Mouse (Mus musculus) embryonic facial prominence, embryonic 13.5 days (tissue): ENCODE measurements around the gene Npc2. TPM values are rescaled to one million over a fixed set of nuclear protein-coding genes. Genes with fewer than 3 reads are reported as not detected.

Experiments
- ATAC-seq: fragments of 200-750 bp; cut with Nextera tagmentation; 2 replicates; pipeline ENCODE4 v1.8.0; 2017; ENCODE audit warnings: low read depth; ENCODE audit not compliant: insufficient number of reproducible peaks, insufficient read depth, low FRiP score, low TSS enrichment
- H3K27ac ChIP-seq: fragments of 300-500 bp; sonication (generic); 2 replicates; pipeline ENCODE4 v1.5.1; 2015; ENCODE audit warnings: moderate library complexity, mild to moderate bottlenecking, inconsistent platforms
- H3K27me3 ChIP-seq: fragments of 300-500 bp; sonication (generic); 2 replicates; pipeline ENCODE4 v1.6.1; 2015; ENCODE audit warnings: mild to moderate bottlenecking, inconsistent platforms
- H3K36me3 ChIP-seq: fragments of 300-500 bp; sonication (generic); 2 replicates; pipeline ENCODE4 v1.6.1; 2015; ENCODE audit warnings: mild to moderate bottlenecking, inconsistent platforms
- H3K4me1 ChIP-seq: fragments of 300-500 bp; sonication (generic); 2 replicates; pipeline ENCODE4 v1.6.1; 2015; ENCODE audit warnings: inconsistent platforms
- H3K4me2 ChIP-seq: fragments of 300-500 bp; sonication (generic); 2 replicates; pipeline ENCODE4 v1.6.1; 2015; ENCODE audit warnings: moderate library complexity, mild to moderate bottlenecking, inconsistent platforms
- H3K4me3 ChIP-seq: fragments of 300-500 bp; sonication (generic); 2 replicates; pipeline ENCODE4 v1.5.1; 2015; ENCODE audit warnings: mild to moderate bottlenecking, inconsistent platforms
- H3K9ac ChIP-seq: fragments of 300-500 bp; sonication (generic); 2 replicates; pipeline ENCODE4 v1.6.1; 2015; ENCODE audit warnings: mild to moderate bottlenecking, inconsistent platforms
- H3K9me3 ChIP-seq: fragments of 300-500 bp; sonication (generic); 2 replicates; pipeline ENCODE4 v1.6.1; 2016; ENCODE audit warnings: inconsistent platforms
- WGBS: fragments of 180-500 bp; shearing (Covaris S2); methylation state at CpG from one replicate; pipeline ENCODE4 v1.1.7; 2015; ENCODE audit warnings: mixed read lengths; 5-methylcytosine and 5-hydroxymethylcytosine counted together
- polyA plus RNA-seq: library from polyadenylated mRNA; unstranded; fragments of >200 nt; fragmentation: Nextera tagmentation; extraction: Ambion mirVana; gene quantifications from 2 replicates; pipeline ENCODE4 v1.2.1, GENCODE M21; 2015

Gene Npc2
- polyA plus RNA-seq: 78.2 and 79.1 TPM in 2 replicates

- ATAC-seq: peak; percentile 98
- H3K27me3 ChIP-seq: no peaks in the 10 kb centered on the region
- H3K27ac ChIP-seq: peak within 1 kb of the TSS; percentile 96
- peak within 1 kb of the TSS; percentile 85 for H3K9ac ChIP-seq
- no peaks in the 10 kb centered on the region for H3K9me3 ChIP-seq
- H3K4me1 ChIP-seq: peaks cover 29% of the 10 kb centered on the region
- under 1% methylated on average over 50 of the region's 50 CpGs for WGBS
- peaks cover 10% of the 10 kb centered on the region for H3K36me3 ChIP-seq
- peak within 1 kb of the TSS; percentile 83 for H3K4me2 ChIP-seq
- H3K4me3 ChIP-seq: peak within 1 kb of the TSS; percentile 78
Observed at GRCm38 (mm10) chr12:84772726-84773441, at the start of gene Npc2, which contains the start of gene Isca2. Gene Npc2, minus strand, starts transcription at chr12:84773152. Gene Isca2, plus strand, starts transcription at chr12:84773251.

- H3K27me3 ChIP-seq: no peaks in the 10 kb centered on the region
- 85% methylated on average over 13 of the region's 13 CpGs for WGBS
- no peak overlapping the region for H3K4me2 ChIP-seq
- H3K36me3 ChIP-seq: no peaks in the 10 kb centered on the region
- peaks cover 12% of the 10 kb centered on the region for H3K4me1 ChIP-seq
- no peak for ATAC-seq
- no peak overlapping the region for H3K4me3 ChIP-seq
- no peak overlapping the region for H3K27ac ChIP-seq
- H3K9me3 ChIP-seq: no peaks in the 10 kb centered on the region
- H3K9ac ChIP-seq: no peak overlapping the region
Observed at GRCm38 (mm10) chr12:84819236-84820168, 46.5 kb upstream of the Npc2 start.

GRCm38 (mm10) chr12:84818496-84818895 is 45.5 kb upstream of the Npc2 start:
- ATAC-seq: no peak
- Histone ChIP-seq H3K4me2 (no peak overlapping the region), H3K9me3 (no peaks in the 10 kb centered on the region), H3K9ac (no peak overlapping the region), H3K36me3 (no peaks in the 10 kb centered on the region), H3K27me3 (no peaks in the 10 kb centered on the region), H3K27ac (no peak overlapping the region), H3K4me1 (peaks cover 4% of the 10 kb centered on the region; the same call in 1 of the 2 replicates), H3K4me3 (no peak overlapping the region)
- 64% methylated on average over 4 of the region's 4 CpGs for WGBS

GRCm38 (mm10) chr12:84814663-84815325 is 41.8 kb upstream of the Npc2 start:
- ATAC-seq: no peak
- H3K36me3 ChIP-seq: no peaks in the 10 kb centered on the region
- no peak overlapping the region for H3K9ac ChIP-seq
- no peak overlapping the region for H3K4me2 ChIP-seq
- no peaks in the 10 kb centered on the region for H3K27me3 ChIP-seq
- WGBS: 79% methylated on average over 3 of the region's 3 CpGs
- no peak overlapping the region for H3K4me3 ChIP-seq
- no peaks in the 10 kb centered on the region for H3K9me3 ChIP-seq
- H3K4me1 ChIP-seq: no peaks in the 10 kb centered on the region
- H3K27ac ChIP-seq: no peak overlapping the region

GRCm38 (mm10) chr12:84813773-84814172 is 40.8 kb upstream of the Npc2 start:
- Histone ChIP-seq H3K36me3 (no peaks in the 10 kb centered on the region), H3K9ac (no peak overlapping the region), H3K4me3 (no peak overlapping the region), H3K4me2 (no peak overlapping the region), H3K27me3 (no peaks in the 10 kb centered on the region), H3K4me1 (no peaks in the 10 kb centered on the region), H3K9me3 (no peaks in the 10 kb centered on the region), H3K27ac (no peak overlapping the region)
- ATAC-seq: no peak
- WGBS: 38% methylated on average over 7 of the region's 7 CpGs

GRCm38 (mm10) chr12:84812004-84812403 is 39.1 kb upstream of the Npc2 start:
- Histone ChIP-seq H3K27me3 (no peaks in the 10 kb centered on the region), H3K4me2 (no peak overlapping the region), H3K9me3 (no peaks in the 10 kb centered on the region), H3K9ac (no peak overlapping the region), H3K4me3 (no peak overlapping the region), H3K4me1 (peaks cover 4% of the 10 kb centered on the region; the same call in 1 of the 2 replicates), H3K27ac (no peak overlapping the region), H3K36me3 (no peaks in the 10 kb centered on the region)
- no peak for ATAC-seq
- 62% methylated on average over 3 of the region's 3 CpGs for WGBS

- H3K9me3 ChIP-seq: no peaks in the 10 kb centered on the region
- no peak overlapping the region for H3K4me3 ChIP-seq
- no peak overlapping the region for H3K27ac ChIP-seq
- H3K36me3 ChIP-seq: no peaks in the 10 kb centered on the region
- peaks cover 9% of the 10 kb centered on the region for H3K4me1 ChIP-seq
- no peak overlapping the region for H3K9ac ChIP-seq
- ATAC-seq: no peak
- H3K27me3 ChIP-seq: no peaks in the 10 kb centered on the region
- 58% methylated on average over 4 of the region's 4 CpGs for WGBS
- H3K4me2 ChIP-seq: no peak overlapping the region
Observed at GRCm38 (mm10) chr12:84811510-84811909, 38.6 kb upstream of the Npc2 start.

GRCm38 (mm10) chr12:84810810-84811209 is 37.9 kb upstream of the Npc2 start:
- Histone ChIP-seq H3K36me3 (no peaks in the 10 kb centered on the region), H3K9ac (no peak overlapping the region), H3K4me3 (no peak overlapping the region), H3K4me2 (no peak overlapping the region), H3K27me3 (no peaks in the 10 kb centered on the region), H3K4me1 (peaks cover 16% of the 10 kb centered on the region), H3K9me3 (no peaks in the 10 kb centered on the region), H3K27ac (no peak overlapping the region)
- 64% methylated on average over 1 of the region's 1 CpGs for WGBS
- no peak for ATAC-seq

- peaks cover 25% of the 10 kb centered on the region for H3K4me1 ChIP-seq
- no peaks in the 10 kb centered on the region for H3K27me3 ChIP-seq
- H3K27ac ChIP-seq: no peak overlapping the region
- WGBS: 70% methylated on average over 6 of the region's 6 CpGs
- H3K4me3 ChIP-seq: no peak overlapping the region
- H3K9me3 ChIP-seq: no peaks in the 10 kb centered on the region
- ATAC-seq: no peak
- H3K4me2 ChIP-seq: no peak overlapping the region
- H3K9ac ChIP-seq: no peak overlapping the region
- H3K36me3 ChIP-seq: no peaks in the 10 kb centered on the region
Observed at GRCm38 (mm10) chr12:84809033-84809432, 36.1 kb upstream of the Npc2 start.

- no peaks in the 10 kb centered on the region for H3K27me3 ChIP-seq
- no peaks in the 10 kb centered on the region for H3K9me3 ChIP-seq
- no peak overlapping the region for H3K4me3 ChIP-seq
- 78% methylated on average over 13 of the region's 13 CpGs for WGBS
- H3K4me2 ChIP-seq: no peak overlapping the region
- no peak for ATAC-seq
- no peak overlapping the region for H3K27ac ChIP-seq
- no peaks in the 10 kb centered on the region for H3K36me3 ChIP-seq
- H3K4me1 ChIP-seq: peaks cover 25% of the 10 kb centered on the region
- H3K9ac ChIP-seq: no peak overlapping the region
Observed at GRCm38 (mm10) chr12:84807351-84807750, 34.4 kb upstream of the Npc2 start.

GRCm38 (mm10) chr12:84806726-84807125 is 33.8 kb upstream of the Npc2 start:
- H3K36me3 ChIP-seq: no peaks in the 10 kb centered on the region
- H3K4me1 ChIP-seq: peaks cover 25% of the 10 kb centered on the region
- no peaks in the 10 kb centered on the region for H3K27me3 ChIP-seq
- H3K9me3 ChIP-seq: no peaks in the 10 kb centered on the region
- no peak for ATAC-seq
- no peak overlapping the region for H3K9ac ChIP-seq
- H3K27ac ChIP-seq: no peak overlapping the region
- WGBS: 46% methylated on average over 5 of the region's 5 CpGs
- no peak overlapping the region for H3K4me3 ChIP-seq
- no peak overlapping the region for H3K4me2 ChIP-seq
